Mouse (Mus musculus) C2C12 (cell line): Measurements from ENCODE around the gene Ltb.

Experiments used
- CTCF ChIP-seq: IDR thresholded peaks from one replicate; pipeline ENCODE4 v1.5.1; 2011; ENCODE audit not compliant: control insufficient read depth, insufficient read depth, insufficient read length
- MAX ChIP-seq: IDR thresholded peaks from one replicate; pipeline ENCODE4 v1.6.1; 2011; ENCODE audit warnings: mild to moderate bottlenecking, control low read depth
- MYOD1 ChIP-seq: IDR thresholded peaks from one replicate; pipeline ENCODE4 v1.6.1; 2011; ENCODE audit warnings: low read depth; ENCODE audit not compliant: control insufficient read depth, insufficient read length
- USF1 ChIP-seq: IDR thresholded peaks from one replicate; pipeline ENCODE4 v1.6.1; 2011; ENCODE audit warnings: low read depth, mild to moderate bottlenecking, control low read depth, moderate library complexity

GRCm38 (mm10) chr17:35198029-35198428 is 3.8 kb downstream of the Ltb start:
- TF ChIP-seq CTCF (no peak), MAX (no peak), USF1 (no peak), MYOD1 (no peak)
